Comparison of ENCODE assay signal across 21 mouse cellular contexts in the genomic region with DNA sequence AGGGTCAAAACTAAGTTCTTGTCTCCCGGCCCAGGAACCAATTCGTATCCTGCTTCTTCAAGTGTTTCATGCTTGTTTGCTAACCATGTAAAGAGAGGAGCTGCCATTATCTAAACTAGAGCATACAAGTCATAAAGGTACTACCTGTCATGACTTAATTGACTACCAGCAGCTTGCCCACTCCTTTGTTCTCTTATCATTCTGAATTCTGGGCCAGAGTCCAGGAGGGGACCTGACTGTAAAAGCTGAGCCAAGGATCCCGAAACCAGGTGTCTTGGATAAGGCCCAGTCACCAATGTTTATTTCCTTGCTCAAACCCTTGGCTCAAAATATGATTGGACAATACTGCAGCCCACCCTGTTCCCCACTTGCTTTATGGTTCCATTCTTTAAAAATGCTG.
A peak's percentile ranks its signal among the peaks of the same experiment; 100 is the strongest.
DNase-seq lines count a peak whose midpoint lies in the region; ATAC-seq lines count a peak whose summit lies in the region.
"Had no signal": no experiment of that assay in that cellular context is flagged by ENCODE, and none has a peak within 500 bp of the region (broad histone marks: within the 10 kb centered on the region; RNA-seq: fewer than 3 reads in every experiment).

No protein-coding gene starts in this region.

- no peaks in the 10 kb centered on the region for H3K27me3 ChIP-seq in intestine, embryonic 16.5 days (replicated peaks; ENCODE audit: control insufficient read depth, insufficient read depth, low read length)
- H3K27me3 ChIP-seq: CH12.LX; embryonic facial prominence, embryonic 12.5 days; forebrain, embryonic 13.5 days; forebrain, embryonic 15.5 days had no signal

- no peak overlapping the region for H3K4me2 ChIP-seq in intestine, embryonic 16.5 days (ENCODE audit: low read depth, low read length)
- H3K4me2 ChIP-seq: embryonic facial prominence, embryonic 12.5 days; forebrain, embryonic 13.5 days; forebrain, embryonic 15.5 days had no signal

- WGBS in intestine, embryonic 16.5 days = 53% methylated on average over 3 of the region's 3 CpGs

- H3K36me3 ChIP-seq in intestine, embryonic 16.5 days (ENCODE audit: control insufficient read depth, insufficient read depth, low read length) = no peaks in the 10 kb centered on the region
- H3K36me3 ChIP-seq: embryonic facial prominence, embryonic 10.5 days; embryonic facial prominence, embryonic 12.5 days; forebrain, embryonic 15.5 days; G1E had no signal

- peak; percentile 95 for ATAC-seq in intestine, embryonic 16.5 days
- ATAC-seq in activated CD4-positive, CD25-positive, alpha-beta regulatory T cell, adult 4 months = no peak
- ATAC-seq: CD4-positive, CD25-positive, alpha-beta regulatory T cell, adult 4 months; forebrain, embryonic 13.5 days; forebrain, embryonic 15.5 days; forebrain, postnatal 0 days; Patski had no signal

- H3K27ac ChIP-seq in intestine, embryonic 16.5 days (ENCODE audit: low read length) = no peak overlapping the region
- H3K27ac ChIP-seq: embryonic facial prominence, embryonic 10.5 days; embryonic facial prominence, embryonic 12.5 days; forebrain, embryonic 13.5 days; forebrain, embryonic 15.5 days had no signal

- H3K9ac ChIP-seq in intestine, embryonic 16.5 days (ENCODE audit: low read depth, low read length) = no peak overlapping the region
- H3K9ac ChIP-seq: embryonic facial prominence, embryonic 12.5 days; forebrain, embryonic 13.5 days; forebrain, embryonic 15.5 days; forebrain, postnatal 0 days had no signal

- no peak overlapping the region for H3K4me3 ChIP-seq in intestine, embryonic 16.5 days (ENCODE audit: low read length)
- H3K4me3 ChIP-seq: embryonic facial prominence, embryonic 10.5 days; embryonic facial prominence, embryonic 12.5 days; forebrain, embryonic 13.5 days; forebrain, embryonic 15.5 days had no signal

- DNase-seq in cerebellum, postnatal 10 days = peak; percentile 11 to 18
- DNase-seq in cerebellum, adult 8-10 months = no peak
- DNase-seq in left cerebral cortex, postnatal 10 days (ENCODE audit: extremely low spot score in 1 of 2, low spot score in 2 of 2) = no peak
- DNase-seq: adrenal gland, adult 2 months; adrenal gland, postnatal 10 days; adrenal gland, postnatal 25 days; B cell, adult 2 months; cerebellum, adult 11 months; cerebellum, adult 18-20 months; cerebellum, adult 9-10 months; forebrain, postnatal 0 days had no signal

- intact Hi-C loops in left cerebral cortex, postnatal 10 days (cut with DNase I) = no loop called here

- H3K9me3 ChIP-seq in intestine, embryonic 16.5 days (ENCODE audit: control insufficient read depth, low read length) = no peaks in the 10 kb centered on the region
- H3K9me3 ChIP-seq: embryonic facial prominence, embryonic 10.5 days; embryonic facial prominence, embryonic 12.5 days; forebrain, embryonic 13.5 days; forebrain, embryonic 15.5 days; G1E had no signal

- no peaks in the 10 kb centered on the region for H3K4me1 ChIP-seq in intestine, embryonic 16.5 days (ENCODE audit: control insufficient read depth, insufficient read depth, low read length)
- H3K4me1 ChIP-seq: embryonic facial prominence, embryonic 10.5 days; embryonic facial prominence, embryonic 12.5 days; forebrain, embryonic 13.5 days; forebrain, embryonic 15.5 days had no signal

Comparison
In these comparisons a context has a peak if more than half of its experiments do, and no peak if none do; other contexts are left out.
1. DNase-seq: peak in cerebellum, postnatal 10 days (2 of 2); none in cerebellum, adult 8-10 months (single experiment) and left cerebral cortex, postnatal 10 days (0 of 2).